Mouse (Mus musculus): ENCODE measurements at regions not wholly inside any gene's neighbourhood (a gene's known extent, or its start where the extent isn't known, plus 50 kb on each side); places are given as distances from the start of the nearest gene placed in this dataset.
"Not testable (repeated sequence)": the region's sequence is repeated elsewhere in the genome, so short reads cannot be mapped to it uniquely, and the experiment has no call there.

GRCm38 (mm10) chr17:69821473-69821872, 147.4 kb upstream of the Dlgap1 start:
- no peak for TF ChIP-seq POLR2A (IDR thresholded peaks at IDR 0.05; ENCODE audit: low read depth, low read length)
- TF ChIP-seq CTCF (IDR thresholded peaks at IDR 0.05; ENCODE audit: extremely low read depth, insufficient read length, insufficient replicate concordance, low read depth, low read length) = no peak
- no peak overlapping the region for H3K4me3 ChIP-seq (ENCODE audit: low read depth, low read length)
- H3K36me3 ChIP-seq (ENCODE audit: control insufficient read depth, insufficient read depth, low read length) = no peaks in the 10 kb centered on the region
- 84% methylated on average over 5 of the region's 5 CpGs for WGBS
- H3K4me1 ChIP-seq (ENCODE audit: control insufficient read depth, insufficient read depth, insufficient read length, low read length) = no peaks in the 10 kb centered on the region
- H3K27ac ChIP-seq (ENCODE audit: insufficient read depth, low read depth, low read length) = no peak overlapping the region
- no peaks in the 10 kb centered on the region for H3K27me3 ChIP-seq (ENCODE audit: control insufficient read depth, insufficient read depth, low read length)

GRCm38 (mm10) chr17:69821901-69822300, 147.0 kb upstream of the Dlgap1 start:
- Histone ChIP-seq H3K4me1 (ENCODE audit: control insufficient read depth, insufficient read depth, insufficient read length, low read length) (no peaks in the 10 kb centered on the region), H3K36me3 (ENCODE audit: control insufficient read depth, insufficient read depth, low read length) (no peaks in the 10 kb centered on the region), H3K4me3 (ENCODE audit: low read depth, low read length) (no peak overlapping the region), H3K27ac (ENCODE audit: insufficient read depth, low read depth, low read length) (no peak overlapping the region), H3K27me3 (ENCODE audit: control insufficient read depth, insufficient read depth, low read length) (no peaks in the 10 kb centered on the region)
- TF ChIP-seq CTCF (IDR thresholded peaks at IDR 0.05; ENCODE audit: extremely low read depth, insufficient read length, insufficient replicate concordance, low read depth, low read length) (no peak), POLR2A (IDR thresholded peaks at IDR 0.05; ENCODE audit: low read depth, low read length) (no peak)
- 74% methylated on average over 2 of the region's 2 CpGs for WGBS

- Histone ChIP-seq H3K27me3 (ENCODE audit: control insufficient read depth, insufficient read depth, low read length) (no peaks in the 10 kb centered on the region), H3K4me3 (ENCODE audit: low read depth, low read length) (no peak overlapping the region), H3K36me3 (ENCODE audit: control insufficient read depth, insufficient read depth, low read length) (no peaks in the 10 kb centered on the region), H3K27ac (ENCODE audit: insufficient read depth, low read depth, low read length) (no peak overlapping the region), H3K4me1 (ENCODE audit: control insufficient read depth, insufficient read depth, insufficient read length, low read length) (no peaks in the 10 kb centered on the region)
- 55% methylated on average over 1 of the region's 1 CpGs for whole genome bisulfite sequencing
- TF ChIP-seq POLR2A (IDR thresholded peaks at IDR 0.05; ENCODE audit: low read depth, low read length) (no peak), CTCF (IDR thresholded peaks at IDR 0.05; ENCODE audit: extremely low read depth, insufficient read length, insufficient replicate concordance, low read depth, low read length) (no peak)
These were observed 146.0 kb upstream of the Dlgap1 start for GRCm38 (mm10) chr17:69822921-69823320.

- H3K27me3 ChIP-seq (ENCODE audit: control insufficient read depth, insufficient read depth, low read length) = no peaks in the 10 kb centered on the region
- H3K4me3 ChIP-seq (ENCODE audit: low read depth, low read length) = no peak overlapping the region
- WGBS = 69% methylated on average over 5 of the region's 5 CpGs
- no peaks in the 10 kb centered on the region for H3K36me3 ChIP-seq (ENCODE audit: control insufficient read depth, insufficient read depth, low read length)
- H3K27ac ChIP-seq (ENCODE audit: insufficient read depth, low read depth, low read length) = no peak overlapping the region
- H3K4me1 ChIP-seq (ENCODE audit: control insufficient read depth, insufficient read depth, insufficient read length, low read length) = no peaks in the 10 kb centered on the region
- no peak for TF ChIP-seq CTCF (IDR thresholded peaks at IDR 0.05; ENCODE audit: extremely low read depth, insufficient read length, insufficient replicate concordance, low read depth, low read length)
- no peak for TF ChIP-seq POLR2A (IDR thresholded peaks at IDR 0.05; ENCODE audit: low read depth, low read length)
These were observed 127.6 kb upstream of the Dlgap1 start for GRCm38 (mm10) chr17:69841308-69841707.

GRCm38 (mm10) chr17:69848306-69848705, 120.6 kb upstream of the Dlgap1 start:
- H3K36me3 ChIP-seq (ENCODE audit: control insufficient read depth, insufficient read depth, low read length) = no peaks in the 10 kb centered on the region
- WGBS = 65% methylated on average over 1 of the region's 1 CpGs
- TF ChIP-seq POLR2A (IDR thresholded peaks at IDR 0.05; ENCODE audit: low read depth, low read length) (no peak), CTCF (IDR thresholded peaks at IDR 0.05; ENCODE audit: extremely low read depth, insufficient read length, insufficient replicate concordance, low read depth, low read length) (no peak)
- H3K4me3 ChIP-seq (ENCODE audit: low read depth, low read length) = no peak overlapping the region
- H3K27me3 ChIP-seq (ENCODE audit: control insufficient read depth, insufficient read depth, low read length) = no peaks in the 10 kb centered on the region
- no peaks in the 10 kb centered on the region for H3K4me1 ChIP-seq (ENCODE audit: control insufficient read depth, insufficient read depth, insufficient read length, low read length)
- no peak overlapping the region for H3K27ac ChIP-seq (ENCODE audit: insufficient read depth, low read depth, low read length)

GRCm38 (mm10) chr17:69850075-69850474, 118.8 kb upstream of the Dlgap1 start:
- H3K4me1 ChIP-seq (ENCODE audit: control insufficient read depth, insufficient read depth, insufficient read length, low read length) = no peaks in the 10 kb centered on the region
- 17% methylated on average over 1 of the region's 1 CpGs for WGBS
- H3K27me3 ChIP-seq (ENCODE audit: control insufficient read depth, insufficient read depth, low read length) = no peaks in the 10 kb centered on the region
- TF ChIP-seq CTCF (IDR thresholded peaks at IDR 0.05; ENCODE audit: extremely low read depth, insufficient read length, insufficient replicate concordance, low read depth, low read length) = no peak
- no peak for TF ChIP-seq POLR2A (IDR thresholded peaks at IDR 0.05; ENCODE audit: low read depth, low read length)
- no peak overlapping the region for H3K27ac ChIP-seq (ENCODE audit: insufficient read depth, low read depth, low read length)
- no peak overlapping the region for H3K4me3 ChIP-seq (ENCODE audit: low read depth, low read length)
- H3K36me3 ChIP-seq (ENCODE audit: control insufficient read depth, insufficient read depth, low read length) = no peaks in the 10 kb centered on the region

GRCm38 (mm10) chr17:69879958-69880357, 88.9 kb upstream of the Dlgap1 start:
- not testable (repeated sequence) for H3K27me3 ChIP-seq (ENCODE audit: control insufficient read depth, insufficient read depth, low read length); H3K4me1 ChIP-seq (ENCODE audit: control insufficient read depth, insufficient read depth, insufficient read length, low read length); H3K36me3 ChIP-seq (ENCODE audit: control insufficient read depth, insufficient read depth, low read length); H3K4me3 ChIP-seq (ENCODE audit: low read depth, low read length); H3K27ac ChIP-seq (ENCODE audit: insufficient read depth, low read depth, low read length)
- WGBS = 87% methylated on average over 8 of the region's 8 CpGs

- no peaks in the 10 kb centered on the region for H3K4me1 ChIP-seq (ENCODE audit: control insufficient read depth, insufficient read depth, insufficient read length, low read length)
- WGBS = 75% methylated on average over 4 of the region's 4 CpGs
- no peaks in the 10 kb centered on the region for H3K36me3 ChIP-seq (ENCODE audit: control insufficient read depth, insufficient read depth, low read length)
- no peak overlapping the region for H3K4me3 ChIP-seq (ENCODE audit: low read depth, low read length)
- H3K27ac ChIP-seq (ENCODE audit: insufficient read depth, low read depth, low read length) = no peak overlapping the region
- no peaks in the 10 kb centered on the region for H3K27me3 ChIP-seq (ENCODE audit: control insufficient read depth, insufficient read depth, low read length)
- TF ChIP-seq CTCF (IDR thresholded peaks at IDR 0.05; ENCODE audit: extremely low read depth, insufficient read length, insufficient replicate concordance, low read depth, low read length) (no peak), POLR2A (IDR thresholded peaks at IDR 0.05; ENCODE audit: low read depth, low read length) (no peak)
These were observed 74.9 kb upstream of the Dlgap1 start for GRCm38 (mm10) chr17:69893980-69894379.

Data from small intestine, adult 2 months (tissue).